32 mouse cellular contexts compared by ENCODE assay signal in genomic region chr5:107447977-107448376, GRCm38 (mm10). TPM values are rescaled to one million over a fixed set of nuclear protein-coding genes. Genes with fewer than 3 reads are reported as not detected.
DNase-seq lines count a peak whose midpoint lies in the region; ATAC-seq and TF ChIP-seq lines count a peak whose summit lies in the region.
"Had no signal": no experiment of that assay in that cellular context is flagged by ENCODE, and none has a peak within 500 bp of the region (broad histone marks: within the 10 kb centered on the region; RNA-seq: fewer than 3 reads in every experiment).

No protein-coding gene starts in this region.

- no peaks in the 10 kb centered on the region for H3K36me3 ChIP-seq in forebrain, embryonic 14.5 days (ENCODE audit: control insufficient read depth, insufficient read depth, low read length)
- no peaks in the 10 kb centered on the region for H3K36me3 ChIP-seq in forebrain, embryonic 11.5 days (ENCODE audit: control insufficient read depth, insufficient read depth, low read length)
- H3K36me3 ChIP-seq in intestine, embryonic 15.5 days = no peaks in the 10 kb centered on the region
- H3K36me3 ChIP-seq in intestine, postnatal 0 days (ENCODE audit: control insufficient read depth, insufficient read depth) = no peaks in the 10 kb centered on the region
- no peaks in the 10 kb centered on the region for H3K36me3 ChIP-seq in MEL (ENCODE audit: control insufficient read depth in 1 of 2, insufficient read depth in 2 of 2, low read length in 2 of 2)
- H3K36me3 ChIP-seq in small intestine, adult 2 months (ENCODE audit: control insufficient read depth, insufficient read depth, low read length) = peaks cover 2% of the 10 kb centered on the region; the same call in 1 of the 2 replicates
- H3K36me3 ChIP-seq: embryonic facial prominence, embryonic 12.5 days; heart, embryonic 15.5 days; hindbrain, embryonic 13.5 days had no signal

- H3K27me3 ChIP-seq in forebrain, embryonic 14.5 days (replicated peaks; ENCODE audit: control insufficient read depth, insufficient read depth, low read length) = no peaks in the 10 kb centered on the region
- H3K27me3 ChIP-seq in forebrain, embryonic 11.5 days (ENCODE audit: control insufficient read depth, insufficient read depth, low read length) = no peaks in the 10 kb centered on the region
- no peaks in the 10 kb centered on the region for H3K27me3 ChIP-seq in intestine, embryonic 15.5 days (replicated peaks)
- no peaks in the 10 kb centered on the region for H3K27me3 ChIP-seq in intestine, postnatal 0 days (replicated peaks; ENCODE audit: control insufficient read depth, insufficient read depth, low read length)
- H3K27me3 ChIP-seq in MEL (ENCODE audit: control insufficient read depth in 1 of 2, insufficient read depth in 2 of 2, low read length in 2 of 2) = no peaks in the 10 kb centered on the region
- H3K27me3 ChIP-seq in small intestine, adult 2 months (ENCODE audit: control insufficient read depth, insufficient read depth, low read length) = no peaks in the 10 kb centered on the region
- H3K27me3 ChIP-seq: embryonic facial prominence, embryonic 12.5 days; embryonic facial prominence, embryonic 15.5 days; forebrain, embryonic 15.5 days; heart, embryonic 12.5 days; heart, embryonic 15.5 days; hindbrain, embryonic 13.5 days; Patski had no signal

- TF ChIP-seq RAD21 in MEL (IDR thresholded peaks at IDR 0.05; ENCODE audit: low read depth, low read length) = no peak

- H3K4me2 ChIP-seq in forebrain, embryonic 14.5 days (ENCODE audit: low read length) = no peak overlapping the region
- H3K4me2 ChIP-seq in forebrain, embryonic 11.5 days (ENCODE audit: low read depth, low read length, severe bottlenecking) = no peak overlapping the region
- no peak overlapping the region for H3K4me2 ChIP-seq in intestine, embryonic 15.5 days (replicated peaks)
- H3K4me2 ChIP-seq in intestine, postnatal 0 days (replicated peaks; ENCODE audit: low read depth) = no peak overlapping the region
- H3K4me2 ChIP-seq: embryonic facial prominence, embryonic 12.5 days; embryonic facial prominence, embryonic 15.5 days; forebrain, embryonic 15.5 days; heart, embryonic 12.5 days; heart, embryonic 15.5 days; hindbrain, embryonic 13.5 days had no signal

- no peaks in the 10 kb centered on the region for H3K9me3 ChIP-seq in forebrain, embryonic 14.5 days (replicated peaks; ENCODE audit: control insufficient read depth, low read length)
- H3K9me3 ChIP-seq in forebrain, embryonic 11.5 days (ENCODE audit: control insufficient read depth, low read length) = no peaks in the 10 kb centered on the region
- no peaks in the 10 kb centered on the region for H3K9me3 ChIP-seq in intestine, embryonic 15.5 days
- no peaks in the 10 kb centered on the region for H3K9me3 ChIP-seq in intestine, postnatal 0 days (ENCODE audit: control insufficient read depth)
- no peaks in the 10 kb centered on the region for H3K9me3 ChIP-seq in MEL (replicated peaks; ENCODE audit: insufficient read depth, low read length)
- H3K9me3 ChIP-seq: embryonic facial prominence, embryonic 12.5 days; embryonic facial prominence, embryonic 15.5 days; forebrain, embryonic 15.5 days; heart, embryonic 12.5 days; heart, embryonic 15.5 days; hindbrain, embryonic 10.5 days; hindbrain, embryonic 13.5 days had no signal

- no peak for ATAC-seq in forebrain, embryonic 14.5 days
- no peak for ATAC-seq in forebrain, embryonic 11.5 days (replicated peaks; ENCODE audit: low FRiP score)
- ATAC-seq in intestine, embryonic 15.5 days = peak; percentile 77
- ATAC-seq in intestine, postnatal 0 days = no peak
- ATAC-seq: forebrain, embryonic 15.5 days; hindbrain, embryonic 16.5 days; Patski had no signal

- no peak overlapping the region for H3K4me3 ChIP-seq in forebrain, embryonic 14.5 days (ENCODE audit: low read depth, low read length)
- no peak overlapping the region for H3K4me3 ChIP-seq in forebrain, embryonic 11.5 days (ENCODE audit: low read depth, low read length)
- H3K4me3 ChIP-seq in intestine, embryonic 15.5 days (replicated peaks) = no peak overlapping the region
- H3K4me3 ChIP-seq in intestine, postnatal 0 days (ENCODE audit: low read depth, low read length) = no peak overlapping the region
- H3K4me3 ChIP-seq in MEL (ENCODE audit: control insufficient read depth in 1 of 2, insufficient read depth in 1 of 2, low read depth in 2 of 2, low read length in 2 of 2) = no peak overlapping the region
- no peak overlapping the region for H3K4me3 ChIP-seq in small intestine, adult 2 months (ENCODE audit: low read depth, low read length)
- H3K4me3 ChIP-seq: embryonic facial prominence, embryonic 12.5 days; embryonic facial prominence, embryonic 15.5 days; forebrain, embryonic 15.5 days; gastrocnemius, adult 2 months; heart, embryonic 12.5 days; heart, embryonic 15.5 days; hindbrain, embryonic 10.5 days; hindbrain, embryonic 13.5 days had no signal

- H3K27ac ChIP-seq in forebrain, embryonic 14.5 days (ENCODE audit: low read depth, low read length) = no peak overlapping the region
- H3K27ac ChIP-seq in forebrain, embryonic 11.5 days (ENCODE audit: low read depth, low read length) = no peak overlapping the region
- no peak overlapping the region for H3K27ac ChIP-seq in intestine, embryonic 15.5 days
- no peak overlapping the region for H3K27ac ChIP-seq in intestine, postnatal 0 days (ENCODE audit: low read depth, low read length)
- H3K27ac ChIP-seq in MEL (ENCODE audit: control insufficient read depth, low read depth, low read length) = no peak overlapping the region
- peak overlapping the region; percentile 75 for H3K27ac ChIP-seq in small intestine, adult 2 months (ENCODE audit: insufficient read depth, low read depth, low read length)
- H3K27ac ChIP-seq: embryonic facial prominence, embryonic 12.5 days; embryonic facial prominence, embryonic 15.5 days; forebrain, embryonic 15.5 days; gastrocnemius, adult 2 months; heart, embryonic 15.5 days; hindbrain, embryonic 10.5 days; hindbrain, embryonic 13.5 days had no signal

- H3K4me1 ChIP-seq in forebrain, embryonic 14.5 days (ENCODE audit: control insufficient read depth, insufficient read depth, low read length) = no peaks in the 10 kb centered on the region
- no peaks in the 10 kb centered on the region for H3K4me1 ChIP-seq in forebrain, embryonic 11.5 days (replicated peaks; ENCODE audit: control insufficient read depth, insufficient read depth, low read length)
- H3K4me1 ChIP-seq in intestine, embryonic 15.5 days (replicated peaks) = no peaks in the 10 kb centered on the region
- H3K4me1 ChIP-seq in intestine, postnatal 0 days (replicated peaks; ENCODE audit: control insufficient read depth, insufficient read depth, low read length) = no peaks in the 10 kb centered on the region
- peaks cover 0 to 2% of the 10 kb centered on the region in 2 experiments; a peak in 1 of 4 replicates for H3K4me1 ChIP-seq in MEL (ENCODE audit: control insufficient read depth in 1 of 2, insufficient read depth in 2 of 2, low read length in 2 of 2)
- H3K4me1 ChIP-seq in small intestine, adult 2 months (ENCODE audit: control insufficient read depth, insufficient read depth, insufficient read length, low read length) = peaks cover 8% of the 10 kb centered on the region; the same call in 1 of the 2 replicates
- H3K4me1 ChIP-seq: embryonic facial prominence, embryonic 12.5 days; embryonic facial prominence, embryonic 15.5 days; forebrain, embryonic 15.5 days; heart, embryonic 12.5 days; heart, embryonic 15.5 days; hindbrain, embryonic 10.5 days; hindbrain, embryonic 13.5 days had no signal

- TF ChIP-seq POLR2A in MEL (IDR thresholded peaks at IDR 0.05; ENCODE audit: control insufficient read depth in 1 of 2, insufficient read depth in 1 of 2, low read depth in 1 of 2, low read length in 2 of 2, poor library complexity in 1 of 2) = no peak
- no peak for TF ChIP-seq POLR2A in small intestine, adult 2 months (IDR thresholded peaks at IDR 0.05; ENCODE audit: low read depth, low read length)

- no peaks in the 10 kb centered on the region for H3K79me2 ChIP-seq in MEL (ENCODE audit: control insufficient read depth, insufficient read depth, low read length, poor library complexity)

- DNase-seq in forebrain, embryonic 14.5 days (ENCODE audit: low spot score) = peak; percentile 8
- no peak for DNase-seq in forebrain, embryonic 11.5 days (ENCODE audit: low spot score)
- DNase-seq in MEL (ENCODE audit: low read depth, low spot score) = no peak
- no peak for DNase-seq in right cerebral cortex, adult 18-20 months
- no peak for DNase-seq in gastrocnemius, postnatal 14 days
- DNase-seq: adrenal gland, postnatal 10 days; adrenal gland, postnatal 36 days; cerebellum, adult 11 months; cerebellum, adult 2 months; cerebellum, adult 9-11 months; cerebellum, postnatal 25 days; gastrocnemius, adult 2 months; gastrocnemius, postnatal 25 days; heart, adult 18-20 months; heart, postnatal 10 days; heart, postnatal 36 days had no signal

- no peak for TF ChIP-seq EP300 in MEL (IDR thresholded peaks at IDR 0.05; ENCODE audit: low read depth in 1 of 2, low read length in 2 of 2)

- intact Hi-C loops in gastrocnemius, postnatal 14 days (cut with DNase I; ENCODE audit: low total_unique reads) = no loop called here

- H3K9ac ChIP-seq in forebrain, embryonic 14.5 days (ENCODE audit: low read length) = no peak overlapping the region
- no peak overlapping the region for H3K9ac ChIP-seq in forebrain, embryonic 11.5 days (ENCODE audit: low read length)
- no peak overlapping the region for H3K9ac ChIP-seq in intestine, embryonic 15.5 days
- no peak overlapping the region for H3K9ac ChIP-seq in intestine, postnatal 0 days (ENCODE audit: low read depth, low read length)
- H3K9ac ChIP-seq in MEL (ENCODE audit: control insufficient read depth, low read depth, low read length, poor library complexity, severe bottlenecking) = no peak overlapping the region
- H3K9ac ChIP-seq: embryonic facial prominence, embryonic 12.5 days; embryonic facial prominence, embryonic 15.5 days; forebrain, embryonic 15.5 days; heart, embryonic 12.5 days; heart, embryonic 15.5 days; hindbrain, embryonic 13.5 days had no signal

- WGBS in forebrain, embryonic 14.5 days = 92% methylated on average over 4 of the region's 4 CpGs
- whole genome bisulfite sequencing in forebrain, embryonic 11.5 days = 94% methylated on average over 4 of the region's 4 CpGs
- WGBS in intestine, embryonic 15.5 days = 65% methylated on average over 4 of the region's 4 CpGs
- WGBS in intestine, postnatal 0 days = 36% methylated on average over 4 of the region's 4 CpGs
- 30% methylated on average over 4 of the region's 4 CpGs for WGBS in small intestine, adult 2 months

- TF ChIP-seq CTCF in intestine, postnatal 0 days (IDR thresholded peaks at IDR 0.05; ENCODE audit: low read depth) = no peak
- no peak for TF ChIP-seq CTCF in MEL (IDR thresholded peaks at IDR 0.05 in 2 of 3, conservative IDR thresholded peaks at IDR 0.05 in 1 of 3; ENCODE audit: control insufficient read depth in 1 of 3, insufficient read depth in 1 of 3, low read depth in 2 of 3, low read length in 3 of 3, poor library complexity in 1 of 3, severe bottlenecking in 1 of 3)
- no peak for TF ChIP-seq CTCF in small intestine, adult 2 months (IDR thresholded peaks at IDR 0.05; ENCODE audit: extremely low read depth, insufficient read length, insufficient replicate concordance, low read depth, low read length)

RNA-seq across cellular contexts. Expression of gene Btbd8, which starts 10.2 kb away (rescaled TPM):
- polyA plus RNA-seq in forebrain, embryonic 14.5 days (2014; fragmentation: Nextera tagmentation; extraction: Ambion mirVana) = 16.2 and 22.1 TPM in 2 replicates
- polyA plus RNA-seq in forebrain, embryonic 11.5 days (2014; fragmentation: Nextera tagmentation; extraction: Ambion mirVana) = 9.4 and 10.0 TPM in 2 replicates
- polyA plus RNA-seq in intestine, embryonic 15.5 days (2015; fragmentation: Nextera tagmentation; extraction: Ambion mirVana) = 4.0 and 4.1 TPM in 2 replicates
- polyA plus RNA-seq in intestine, postnatal 0 days (2015; fragmentation: Nextera tagmentation; extraction: Ambion mirVana) = 1.3 and 1.5 TPM in 2 replicates
- total RNA-seq in MEL (2012; rRNA removed) = 1.2 and 1.6 TPM in 2 replicates
- polyA plus RNA-seq in MEL (2012; ENCODE audit: insufficient read depth in 1 of 2, insufficient read length in 2 of 2, low read depth in 1 of 2, low replicate concordance in 2 of 2, missing spikeins in 1 of 2) = 1 to 10 TPM in 1 of 2 experiments, not detected in 1; 2.4 TPM
- polyA plus RNA-seq in small intestine, adult 2 months (2012; rRNA removed) = 0.13 and 0.28 TPM in 2 replicates
- total RNA-seq in gastrocnemius, postnatal 14 days (2021) = 10 to 100 TPM in 1 of 2 experiments, 1 to 10 TPM in 1; 9.8 to 16.1 TPM

RNA-seq across cellular contexts. Expression of gene Lpcat2b, which starts 16.6 kb away (rescaled TPM):
- not detected in 2 replicates for polyA plus RNA-seq in forebrain, embryonic 14.5 days (2014; fragmentation: Nextera tagmentation; extraction: Ambion mirVana)
- polyA plus RNA-seq in forebrain, embryonic 11.5 days (2014; fragmentation: Nextera tagmentation; extraction: Ambion mirVana) = not detected in 2 replicates
- not detected in 2 replicates for polyA plus RNA-seq in intestine, embryonic 15.5 days (2015; fragmentation: Nextera tagmentation; extraction: Ambion mirVana)
- polyA plus RNA-seq in intestine, postnatal 0 days (2015; fragmentation: Nextera tagmentation; extraction: Ambion mirVana) = not detected in 2 replicates
- not detected in 2 replicates for total RNA-seq in MEL (2012; rRNA removed)
- polyA plus RNA-seq in MEL (2012; ENCODE audit: insufficient read depth in 1 of 2, insufficient read length in 2 of 2, low read depth in 1 of 2, low replicate concordance in 2 of 2, missing spikeins in 1 of 2) = not detected
- not detected in 2 replicates for polyA plus RNA-seq in small intestine, adult 2 months (2012; rRNA removed)
- not detected for total RNA-seq in gastrocnemius, postnatal 14 days (2021)
- total RNA-seq: adrenal gland, adult 18-20 months; adrenal gland, postnatal 10 days; adrenal gland, postnatal 36 days; common myeloid progenitor, adult 5-6 weeks; ES-E14; gastrocnemius, adult 2 months; gastrocnemius, postnatal 25 days; heart, adult 18-20 months; heart, postnatal 10 days; heart, postnatal 36 days had no signal
- polyA plus RNA-seq: embryonic facial prominence, embryonic 12.5 days; embryonic facial prominence, embryonic 15.5 days; forebrain, embryonic 15.5 days; heart, embryonic 12.5 days; heart, embryonic 15.5 days; hindbrain, embryonic 10.5 days; hindbrain, embryonic 13.5 days; hindbrain, embryonic 16.5 days; Patski had no signal

RNA-seq across cellular contexts. Expression of gene Ephx4, which starts 45.4 kb away (rescaled TPM):
- 5.5 and 8.4 TPM in 2 replicates for polyA plus RNA-seq in forebrain, embryonic 14.5 days (2014; fragmentation: Nextera tagmentation; extraction: Ambion mirVana)
- 0.95 and 1.1 TPM in 2 replicates for polyA plus RNA-seq in forebrain, embryonic 11.5 days (2014; fragmentation: Nextera tagmentation; extraction: Ambion mirVana)
- polyA plus RNA-seq in intestine, embryonic 15.5 days (2015; fragmentation: Nextera tagmentation; extraction: Ambion mirVana) = 0.44 and 0.81 TPM in 2 replicates
- polyA plus RNA-seq in intestine, postnatal 0 days (2015; fragmentation: Nextera tagmentation; extraction: Ambion mirVana) = 0.58 and 0.70 TPM in 2 replicates
- 0.39 and 0.72 TPM in 2 replicates for total RNA-seq in MEL (2012; rRNA removed)
- 1 to 10 TPM in 1 of 2 experiments, not detected in 1; 1.4 TPM for polyA plus RNA-seq in MEL (2012; ENCODE audit: insufficient read depth in 1 of 2, insufficient read length in 2 of 2, low read depth in 1 of 2, low replicate concordance in 2 of 2, missing spikeins in 1 of 2)
- polyA plus RNA-seq in small intestine, adult 2 months (2012; rRNA removed) = 0.15 and 0.80 TPM in 2 replicates
- total RNA-seq in gastrocnemius, postnatal 14 days (2021) = 1 to 10 TPM; 1.4 to 1.7 TPM
- total RNA-seq: common myeloid progenitor, adult 5-6 weeks had no signal

RNA-seq across cellular contexts. Expression of gene Gm42669, which starts 59.4 kb away (rescaled TPM):
- 0.20 and 0.46 TPM in 2 replicates for polyA plus RNA-seq in forebrain, embryonic 14.5 days (2014; fragmentation: Nextera tagmentation; extraction: Ambion mirVana)
- polyA plus RNA-seq in forebrain, embryonic 11.5 days (2014; fragmentation: Nextera tagmentation; extraction: Ambion mirVana) = 0.48 and 0.63 TPM in 2 replicates
- polyA plus RNA-seq in intestine, embryonic 15.5 days (2015; fragmentation: Nextera tagmentation; extraction: Ambion mirVana) = 0.04 and 0.24 TPM in 2 replicates
- polyA plus RNA-seq in intestine, postnatal 0 days (2015; fragmentation: Nextera tagmentation; extraction: Ambion mirVana) = 0.08 and 0.18 TPM in 2 replicates
- total RNA-seq in MEL (2012; rRNA removed) = 0.04 TPM in 1 of 2 replicates, not detected in the other
- polyA plus RNA-seq in MEL (2012; ENCODE audit: insufficient read depth in 1 of 2, insufficient read length in 2 of 2, low read depth in 1 of 2, low replicate concordance in 2 of 2, missing spikeins in 1 of 2) = under 1 TPM in 1 of 2 experiments, not detected in 1; 0.21 TPM
- polyA plus RNA-seq in small intestine, adult 2 months (2012; rRNA removed) = 0.06 TPM in 1 of 2 replicates, not detected in the other
- total RNA-seq in gastrocnemius, postnatal 14 days (2021) = not detected
- total RNA-seq: adrenal gland, adult 18-20 months; adrenal gland, postnatal 36 days; gastrocnemius, postnatal 25 days; heart, adult 18-20 months; heart, postnatal 10 days had no signal
- polyA plus RNA-seq: gonadal fat pad, adult 2 months had no signal
